Mouse (Mus musculus): ENCODE data around the gene Gm5741. TPM values are rescaled to one million over a fixed set of nuclear protein-coding genes. Genes with fewer than 3 reads are reported as not detected.

Gm5741 gene
- total RNA-seq, 1 experiment: not detected

DNA sequence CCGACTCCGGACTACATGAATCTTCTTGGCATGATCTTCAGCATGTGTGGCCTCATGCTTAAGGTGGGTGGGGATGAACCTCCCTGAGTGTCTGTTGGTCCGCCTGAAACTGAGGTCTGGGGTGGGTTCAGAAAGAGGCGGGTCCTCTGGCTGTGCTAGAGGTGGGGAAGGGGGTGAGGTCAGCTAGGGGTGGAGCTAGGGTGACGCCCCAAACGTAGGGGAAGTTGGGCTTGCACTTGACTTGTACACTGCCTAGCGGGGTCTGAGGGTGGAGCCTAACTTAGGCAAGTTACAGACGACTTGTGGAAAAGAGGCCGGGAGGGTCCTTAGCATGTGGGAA, 13.4 kb upstream of the Gm5741 start, which contains the start of gene Wdr83:
TSS of gene Wdr83 (minus strand) at position 91 of the 340 bp plus-strand sequence.
- Histone ChIP-seq H3K36me3 (ENCODE audit: control insufficient read depth, insufficient read depth, low read length, poor library complexity, severe bottlenecking) (peaks cover 4% of the 10 kb centered on the region; the same call in 1 of the 2 replicates), H3K4me3 (ENCODE audit: insufficient read depth in 1 of 2, low read depth in 1 of 2, low read length in 2 of 2, poor library complexity in 1 of 2, severe bottlenecking in 1 of 2) (peak within 1 kb of the TSS; percentile 90 to 91), H3K4me1 (ENCODE audit: control insufficient read depth in 2 of 2, insufficient read depth in 2 of 2, low read length in 2 of 2, poor library complexity in 1 of 2) (peaks cover 2 to 10% of the 10 kb centered on the region in 2 experiments; a peak in 3 of 4 replicates), H3K27ac (ENCODE audit: insufficient read depth, low read depth, low read length, poor library complexity, severe bottlenecking) (no peak within 1 kb of the TSS; the same call in 1 of the 2 replicates), H3K9ac (ENCODE audit: insufficient read depth, low read depth, low read length, poor library complexity, severe bottlenecking) (peak within 1 kb of the TSS; percentile 88), H3K9me3 (ENCODE audit: control insufficient read depth, insufficient read depth, low read depth, low read length) (no peaks in the 10 kb centered on the region)
- TF ChIP-seq CHD2 (IDR thresholded peaks at IDR 0.05; ENCODE audit: low read depth, low read length) (no peak), ZNF384 (IDR thresholded peaks at IDR 0.05; ENCODE audit: low read depth, low read length) (no peak), HCFC1 (IDR thresholded peaks at IDR 0.05; ENCODE audit: borderline replicate concordance, insufficient read depth, low read length) (no peak), MAFK (IDR thresholded peaks at IDR 0.05; ENCODE audit: insufficient read depth, low read depth, low read length) (no peak), ZC3H11A (IDR thresholded peaks at IDR 0.05; ENCODE audit: borderline replicate concordance, low read depth, low read length) (no peak)
- in situ Hi-C loops (cut with MboI; ENCODE audit: low sequenced_read_pairs in 2 of 2, unreplicated experiment in 2 of 2): no loop called here
- peak; percentile 84 for DNase-seq (ENCODE audit: low read depth, low spot score)

- H3K9me3 ChIP-seq (ENCODE audit: control insufficient read depth, insufficient read depth, low read depth, low read length): no peaks in the 10 kb centered on the region
- no peak within 1 kb of the TSS; the same call in 1 of the 2 replicates for H3K27ac ChIP-seq (ENCODE audit: insufficient read depth, low read depth, low read length, poor library complexity, severe bottlenecking)
- H3K4me1 ChIP-seq (ENCODE audit: control insufficient read depth in 2 of 2, insufficient read depth in 2 of 2, low read length in 2 of 2, poor library complexity in 1 of 2): peaks cover 2 to 11% of the 10 kb centered on the region in 2 experiments; a peak in 3 of 4 replicates
- in situ Hi-C loops (cut with MboI; ENCODE audit: low sequenced_read_pairs in 2 of 2, unreplicated experiment in 2 of 2): no loop called here
- peak within 1 kb of the TSS; percentile 90 to 91 for H3K4me3 ChIP-seq (ENCODE audit: insufficient read depth in 1 of 2, low read depth in 1 of 2, low read length in 2 of 2, poor library complexity in 1 of 2, severe bottlenecking in 1 of 2)
- H3K9ac ChIP-seq (ENCODE audit: insufficient read depth, low read depth, low read length, poor library complexity, severe bottlenecking): peak within 1 kb of the TSS; percentile 88
- H3K36me3 ChIP-seq (ENCODE audit: control insufficient read depth, insufficient read depth, low read length, poor library complexity, severe bottlenecking): peaks cover 9% of the 10 kb centered on the region; the same call in 1 of the 2 replicates
- DNase-seq (ENCODE audit: low read depth, low spot score): peak; percentile 55
- TF ChIP-seq HCFC1 (IDR thresholded peaks at IDR 0.05; ENCODE audit: borderline replicate concordance, insufficient read depth, low read length) (peak; percentile 79), CHD2 (IDR thresholded peaks at IDR 0.05; ENCODE audit: low read depth, low read length) (0 out of 2 replicates have a peak, but pooled peaks have one; percentile 23), ZNF384 (IDR thresholded peaks at IDR 0.05; ENCODE audit: low read depth, low read length) (no peak), ZC3H11A (IDR thresholded peaks at IDR 0.05; ENCODE audit: borderline replicate concordance, low read depth, low read length) (0 out of 2 replicates have a peak, but pooled peaks have one; percentile 4), MAFK (IDR thresholded peaks at IDR 0.05; ENCODE audit: insufficient read depth, low read depth, low read length) (no peak)
These were observed 12.9 kb upstream of the Gm5741 start, which contains the start of gene Wdr83os for GRCm38 (mm10) chr8:85080532-85081215. TSS of gene Wdr83os (plus strand) at chr8:85080740.

- Histone ChIP-seq H3K36me3 (ENCODE audit: control insufficient read depth, insufficient read depth, low read length, poor library complexity, severe bottlenecking) (peaks cover 12% of the 10 kb centered on the region), H3K4me3 (ENCODE audit: insufficient read depth in 1 of 2, low read depth in 1 of 2, low read length in 2 of 2, poor library complexity in 1 of 2, severe bottlenecking in 1 of 2) (peak overlapping the region; percentile 90 to 91), H3K9ac (ENCODE audit: insufficient read depth, low read depth, low read length, poor library complexity, severe bottlenecking) (peak overlapping the region; percentile 88), H3K4me1 (ENCODE audit: control insufficient read depth in 2 of 2, insufficient read depth in 2 of 2, low read length in 2 of 2, poor library complexity in 1 of 2) (peaks cover 2 to 12% of the 10 kb centered on the region in 2 experiments; a peak in 3 of 4 replicates), H3K27ac (ENCODE audit: insufficient read depth, low read depth, low read length, poor library complexity, severe bottlenecking) (no peak overlapping the region; the same call in 1 of the 2 replicates), H3K9me3 (ENCODE audit: control insufficient read depth, insufficient read depth, low read depth, low read length) (no peaks in the 10 kb centered on the region)
- DNase-seq (ENCODE audit: low read depth, low spot score): no peak
- TF ChIP-seq MAFK (IDR thresholded peaks at IDR 0.05; ENCODE audit: insufficient read depth, low read depth, low read length) (no peak), HCFC1 (IDR thresholded peaks at IDR 0.05; ENCODE audit: borderline replicate concordance, insufficient read depth, low read length) (no peak), ZC3H11A (IDR thresholded peaks at IDR 0.05; ENCODE audit: borderline replicate concordance, low read depth, low read length) (no peak), ZNF384 (IDR thresholded peaks at IDR 0.05; ENCODE audit: low read depth, low read length) (no peak), CHD2 (IDR thresholded peaks at IDR 0.05; ENCODE audit: low read depth, low read length) (no peak)
- in situ Hi-C loops (cut with MboI; ENCODE audit: low sequenced_read_pairs in 2 of 2, unreplicated experiment in 2 of 2): no loop called here
These were observed 12.4 kb upstream of the Gm5741 start for GRCm38 (mm10) chr8:85080214-85080531.

- peaks cover 0 to 16% of the 10 kb centered on the region in 2 experiments; a peak in 1 of 4 replicates for H3K4me1 ChIP-seq (ENCODE audit: control insufficient read depth in 2 of 2, insufficient read depth in 2 of 2, low read length in 2 of 2, poor library complexity in 1 of 2)
- H3K36me3 ChIP-seq (ENCODE audit: control insufficient read depth, insufficient read depth, low read length, poor library complexity, severe bottlenecking): peaks cover 32% of the 10 kb centered on the region
- H3K27ac ChIP-seq (ENCODE audit: insufficient read depth, low read depth, low read length, poor library complexity, severe bottlenecking): no peak overlapping the region
- no peak overlapping the region for H3K9ac ChIP-seq (ENCODE audit: insufficient read depth, low read depth, low read length, poor library complexity, severe bottlenecking)
- H3K9me3 ChIP-seq (ENCODE audit: control insufficient read depth, insufficient read depth, low read depth, low read length): no peaks in the 10 kb centered on the region
- in situ Hi-C loops (cut with MboI; ENCODE audit: low sequenced_read_pairs in 2 of 2, unreplicated experiment in 2 of 2): no loop called here
- no peak overlapping the region for H3K4me3 ChIP-seq (ENCODE audit: insufficient read depth in 1 of 2, low read depth in 1 of 2, low read length in 2 of 2, poor library complexity in 1 of 2, severe bottlenecking in 1 of 2)
- TF ChIP-seq ZC3H11A (IDR thresholded peaks at IDR 0.05; ENCODE audit: borderline replicate concordance, low read depth, low read length) (no peak), HCFC1 (IDR thresholded peaks at IDR 0.05; ENCODE audit: borderline replicate concordance, insufficient read depth, low read length) (no peak), ZNF384 (IDR thresholded peaks at IDR 0.05; ENCODE audit: low read depth, low read length) (no peak), CHD2 (IDR thresholded peaks at IDR 0.05; ENCODE audit: low read depth, low read length) (no peak), MAFK (IDR thresholded peaks at IDR 0.05; ENCODE audit: insufficient read depth, low read depth, low read length) (no peak)
- peak; percentile 70 for DNase-seq (ENCODE audit: low read depth, low spot score)
These were observed 9.2 kb upstream of the Gm5741 start for GRCm38 (mm10) chr8:85076993-85077392.

Measured in ES-E14 (cell line).